Mouse (Mus musculus): ENCODE data around the gene Gm20604.

- TF ChIP-seq CTCF (IDR thresholded peaks at IDR 0.05; ENCODE audit: low read depth, low read length) = no peak
- no peak for TF ChIP-seq POLR2A (IDR thresholded peaks at IDR 0.05; ENCODE audit: borderline replicate concordance, low read depth, low read length)
Observed at GRCm38 (mm10) chr12:102722451-102722850, 36.0 kb downstream of the Gm20604 start.

All from bone marrow macrophage, adult 2 months (primary cell).